Mouse (Mus musculus): Measurements from ENCODE around the gene Map3k4. TPM values are rescaled to one million over a fixed set of nuclear protein-coding genes. Genes with fewer than 3 reads are reported as not detected.
"Not testable (repeated sequence)": the region's sequence is repeated elsewhere in the genome, so short reads cannot be mapped to it uniquely, and the experiment has no call there.

The Map3k4 gene
- total and polyA plus RNA-seq, 2 experiments: 10.7 to 19.2 TPM

GRCm38 (mm10) chr17:12294424-12294823 is 24.2 kb downstream of the Map3k4 start:
- Histone ChIP-seq H3K27ac (replicated peaks; ENCODE audit: insufficient read depth, low read depth, low read length) (no peak overlapping the region), H3K9ac (ENCODE audit: low read depth, low read length) (no peak overlapping the region), H3K4me1 (ENCODE audit: control insufficient read depth, insufficient read depth, low read length) (peaks cover 5% of the 10 kb centered on the region), H3K36me3 (ENCODE audit: control insufficient read depth, insufficient read depth, low read length) (no peaks in the 10 kb centered on the region), H3K4me3 (ENCODE audit: insufficient read depth, low read depth, low read length) (no peak overlapping the region), H3K27me3 (ENCODE audit: control insufficient read depth, insufficient read depth, low read length) (no peaks in the 10 kb centered on the region), H3K79me2 (ENCODE audit: control insufficient read depth, insufficient read depth, low read length) (peaks cover 37% of the 10 kb centered on the region)
- no peak for TF ChIP-seq CTCF (IDR thresholded peaks at IDR 0.05; ENCODE audit: low read depth, low read length)
- TF ChIP-seq POLR2A (IDR thresholded peaks at IDR 0.05; ENCODE audit: extremely low read depth, insufficient read depth, low read length): no peak
- DNase-seq (ENCODE audit: extremely low read depth, low read depth, low spot score): no peak
- 90% methylated on average over 7 of the region's 7 CpGs for WGBS

- DNase-seq (ENCODE audit: extremely low read depth, low read depth, low spot score): no peak
- Histone ChIP-seq H3K4me1 (ENCODE audit: control insufficient read depth, insufficient read depth, low read length) (no peaks in the 10 kb centered on the region; the same call in none of the 2 replicates), H3K27me3 (ENCODE audit: control insufficient read depth, insufficient read depth, low read length) (no peaks in the 10 kb centered on the region), H3K79me2 (ENCODE audit: control insufficient read depth, insufficient read depth, low read length) (peaks cover 37% of the 10 kb centered on the region), H3K27ac (replicated peaks; ENCODE audit: insufficient read depth, low read depth, low read length) (no peak overlapping the region), H3K9ac (ENCODE audit: low read depth, low read length) (no peak overlapping the region), H3K4me3 (ENCODE audit: insufficient read depth, low read depth, low read length) (no peak overlapping the region), H3K36me3 (ENCODE audit: control insufficient read depth, insufficient read depth, low read length) (no peaks in the 10 kb centered on the region)
- WGBS: 85% methylated on average over 6 of the region's 6 CpGs
- TF ChIP-seq CTCF (IDR thresholded peaks at IDR 0.05; ENCODE audit: low read depth, low read length): no peak
- no peak for TF ChIP-seq POLR2A (IDR thresholded peaks at IDR 0.05; ENCODE audit: extremely low read depth, insufficient read depth, low read length)
These were observed 25.0 kb downstream of the Map3k4 start for GRCm38 (mm10) chr17:12293571-12293970.

- H3K9ac ChIP-seq (ENCODE audit: low read depth, low read length): no peak overlapping the region
- no peak overlapping the region for H3K4me3 ChIP-seq (ENCODE audit: insufficient read depth, low read depth, low read length)
- no peaks in the 10 kb centered on the region; the same call in 1 of the 2 replicates for H3K36me3 ChIP-seq (ENCODE audit: control insufficient read depth, insufficient read depth, low read length)
- H3K27ac ChIP-seq (replicated peaks; ENCODE audit: insufficient read depth, low read depth, low read length): no peak overlapping the region
- no peaks in the 10 kb centered on the region for H3K27me3 ChIP-seq (ENCODE audit: control insufficient read depth, insufficient read depth, low read length)
- TF ChIP-seq CTCF (IDR thresholded peaks at IDR 0.05; ENCODE audit: low read depth, low read length) (no peak), POLR2A (IDR thresholded peaks at IDR 0.05; ENCODE audit: extremely low read depth, insufficient read depth, low read length) (no peak)
- 93% methylated on average over 8 of the region's 8 CpGs for WGBS
- H3K79me2 ChIP-seq (ENCODE audit: control insufficient read depth, insufficient read depth, low read length): peaks cover 35% of the 10 kb centered on the region
- no peaks in the 10 kb centered on the region; the same call in none of the 2 replicates for H3K4me1 ChIP-seq (ENCODE audit: control insufficient read depth, insufficient read depth, low read length)
- DNase-seq (ENCODE audit: extremely low read depth, low read depth, low spot score): no peak
These were observed 25.7 kb downstream of the Map3k4 start for GRCm38 (mm10) chr17:12292877-12293276.

- Histone ChIP-seq H3K27me3 (ENCODE audit: control insufficient read depth, insufficient read depth, low read length) (no peaks in the 10 kb centered on the region), H3K79me2 (ENCODE audit: control insufficient read depth, insufficient read depth, low read length) (peaks cover 33% of the 10 kb centered on the region), H3K36me3 (ENCODE audit: control insufficient read depth, insufficient read depth, low read length) (no peaks in the 10 kb centered on the region; the same call in 1 of the 2 replicates), H3K4me3 (ENCODE audit: insufficient read depth, low read depth, low read length) (no peak overlapping the region), H3K27ac (replicated peaks; ENCODE audit: insufficient read depth, low read depth, low read length) (no peak overlapping the region), H3K4me1 (ENCODE audit: control insufficient read depth, insufficient read depth, low read length) (no peaks in the 10 kb centered on the region; the same call in 1 of the 2 replicates), H3K9ac (ENCODE audit: low read depth, low read length) (no peak overlapping the region)
- 100% methylated on average over 1 of the region's 1 CpGs for WGBS
- no peak for DNase-seq (ENCODE audit: extremely low read depth, low read depth, low spot score)
- TF ChIP-seq POLR2A (IDR thresholded peaks at IDR 0.05; ENCODE audit: extremely low read depth, insufficient read depth, low read length) (no peak), CTCF (IDR thresholded peaks at IDR 0.05; ENCODE audit: low read depth, low read length) (no peak)
These were observed 26.2 kb downstream of the Map3k4 start for GRCm38 (mm10) chr17:12292356-12292755.

GRCm38 (mm10) chr17:12291151-12291550 is 27.4 kb downstream of the Map3k4 start:
- Histone ChIP-seq H3K9ac (ENCODE audit: low read depth, low read length) (no peak overlapping the region), H3K36me3 (ENCODE audit: control insufficient read depth, insufficient read depth, low read length) (no peaks in the 10 kb centered on the region; the same call in 1 of the 2 replicates), H3K27ac (replicated peaks; ENCODE audit: insufficient read depth, low read depth, low read length) (no peak overlapping the region), H3K27me3 (ENCODE audit: control insufficient read depth, insufficient read depth, low read length) (no peaks in the 10 kb centered on the region), H3K4me1 (ENCODE audit: control insufficient read depth, insufficient read depth, low read length) (no peaks in the 10 kb centered on the region; the same call in 1 of the 2 replicates), H3K79me2 (ENCODE audit: control insufficient read depth, insufficient read depth, low read length) (peaks cover 24% of the 10 kb centered on the region), H3K4me3 (ENCODE audit: insufficient read depth, low read depth, low read length) (no peak overlapping the region)
- 98% methylated on average over 7 of the region's 7 CpGs for WGBS
- TF ChIP-seq CTCF (IDR thresholded peaks at IDR 0.05; ENCODE audit: low read depth, low read length) (no peak), POLR2A (IDR thresholded peaks at IDR 0.05; ENCODE audit: extremely low read depth, insufficient read depth, low read length) (no peak)
- DNase-seq (ENCODE audit: extremely low read depth, low read depth, low spot score): no peak

- TF ChIP-seq CTCF (IDR thresholded peaks at IDR 0.05; ENCODE audit: low read depth, low read length) (no peak), POLR2A (IDR thresholded peaks at IDR 0.05; ENCODE audit: extremely low read depth, insufficient read depth, low read length) (no peak)
- 34% methylated on average over 10 of the region's 10 CpGs for WGBS
- DNase-seq (ENCODE audit: extremely low read depth, low read depth, low spot score): peak; percentile 66
These were observed 27.9 kb downstream of the Map3k4 start for GRCm38 (mm10) chr17:12290735-12291134.

GRCm38 (mm10) chr17:12289836-12290235 is 28.8 kb downstream of the Map3k4 start:
- H3K4me1 ChIP-seq (ENCODE audit: control insufficient read depth, insufficient read depth, low read length); H3K9ac ChIP-seq (ENCODE audit: low read depth, low read length); H3K27ac ChIP-seq (replicated peaks; ENCODE audit: insufficient read depth, low read depth, low read length); DNase-seq (ENCODE audit: extremely low read depth, low read depth, low spot score); H3K4me3 ChIP-seq (ENCODE audit: insufficient read depth, low read depth, low read length); H3K36me3 ChIP-seq (ENCODE audit: control insufficient read depth, insufficient read depth, low read length); H3K27me3 ChIP-seq (ENCODE audit: control insufficient read depth, insufficient read depth, low read length): not testable (repeated sequence)
- 97% methylated on average over 1 of the region's 1 CpGs for WGBS
- peaks cover 17% of the 10 kb centered on the region for H3K79me2 ChIP-seq (ENCODE audit: control insufficient read depth, insufficient read depth, low read length)

More at GRCm38 (mm10) chr17:12290735-12291134, 27.9 kb downstream of the Map3k4 start:
- Histone ChIP-seq H3K9ac (ENCODE audit: low read depth, low read length) (no peak overlapping the region), H3K36me3 (ENCODE audit: control insufficient read depth, insufficient read depth, low read length) (no peaks in the 10 kb centered on the region; the same call in 1 of the 2 replicates), H3K4me1 (ENCODE audit: control insufficient read depth, insufficient read depth, low read length) (no peaks in the 10 kb centered on the region; the same call in 1 of the 2 replicates), H3K27ac (replicated peaks; ENCODE audit: insufficient read depth, low read depth, low read length) (no peak overlapping the region), H3K4me3 (ENCODE audit: insufficient read depth, low read depth, low read length) (no peak overlapping the region), H3K79me2 (ENCODE audit: control insufficient read depth, insufficient read depth, low read length) (peaks cover 24% of the 10 kb centered on the region), H3K27me3 (ENCODE audit: control insufficient read depth, insufficient read depth, low read length) (no peaks in the 10 kb centered on the region)

Measured in liver, adult 2 months (tissue).